Mouse (Mus musculus): ENCODE measurements at regions not wholly inside any gene's neighbourhood (a gene's known extent, or its start where the extent isn't known, plus 50 kb on each side); places are given as distances from the start of the nearest gene placed in this dataset.

DNA sequence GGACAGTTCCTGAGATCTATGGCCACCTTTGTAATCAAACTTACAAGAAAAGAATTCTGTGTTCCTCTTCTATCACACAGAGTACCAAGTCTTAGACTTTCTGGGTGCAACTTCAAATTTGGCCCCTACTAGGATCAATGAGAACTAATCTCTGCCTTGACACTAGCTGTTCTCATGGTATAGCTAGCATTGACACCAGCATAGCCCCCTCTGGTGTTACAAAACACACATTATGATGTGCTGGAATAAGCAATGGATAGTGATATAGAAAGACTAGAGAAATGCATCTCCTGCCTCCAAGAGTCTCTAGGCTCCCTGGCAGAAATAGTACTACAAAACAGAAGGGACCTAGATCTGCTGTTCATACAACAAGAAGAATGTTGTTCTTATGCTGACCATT lies 566.6 kb upstream of the Vrk2 start:
- TF ChIP-seq CTCF (IDR thresholded peaks at IDR 0.05; ENCODE audit: low read depth, low read length) (no peak), EP300 (IDR thresholded peaks at IDR 0.05; ENCODE audit: insufficient read depth, low read depth, low read length) (no peak), POLR2A (IDR thresholded peaks at IDR 0.05; ENCODE audit: insufficient read depth, low read length) (no peak)

All from ES-Bruce4 (cell line).